Mouse (Mus musculus) CH12.LX (cell line): Measurements from ENCODE around the gene Adipor1.

ENCODE experiments used
- BHLHE40 ChIP-seq: IDR thresholded peaks from 2 replicates; pipeline ENCODE4 v1.6.1; 2011; ENCODE audit warnings: mild to moderate bottlenecking, low read depth, low read length, improper control_type of control experiment
- CTCF ChIP-seq, 2 experiments: IDR thresholded peaks in 1 of 2; conservative IDR thresholded peaks in 1 of 2; 2 replicates each; pipeline ENCODE4 v1.5.1; 2011 to 2012; ENCODE audit warnings: low read depth in 2 of 2, low read length in 2 of 2, improper control_type of control experiment in 1 of 2, inconsistent platforms in 1 of 2, mild to moderate bottlenecking in 1 of 2, moderate library complexity in 1 of 2
- EP300 ChIP-seq: IDR thresholded peaks from 2 replicates; pipeline ENCODE4 v1.6.1; 2011; ENCODE audit warnings: low read length, improper control_type of control experiment
- MAX ChIP-seq: IDR thresholded peaks from 2 replicates; pipeline ENCODE4 v1.6.1; 2011; ENCODE audit warnings: low read length, improper control_type of control experiment
- POLR2A ChIP-seq: IDR thresholded peaks from 2 replicates; pipeline ENCODE4 v1.6.1; 2011; ENCODE audit warnings: low read depth, mild to moderate bottlenecking, improper control_type of control experiment, low read length
- POLR2AphosphoS2 ChIP-seq: IDR thresholded peaks from 2 replicates; pipeline ENCODE4 v1.6.1; 2011; ENCODE audit warnings: low read depth, low read length, improper control_type of control experiment

- no peak for TF ChIP-seq POLR2A
- TF ChIP-seq POLR2AphosphoS2, result no peak
- TF ChIP-seq CTCF (conservative IDR thresholded peaks at IDR 0.05 in 1 of 2, IDR thresholded peaks at IDR 0.05 in 1 of 2; ENCODE audit: low read depth in 2 of 2, low read length in 2 of 2), result peak in 1 of 2 experiments; percentile 71; a peak in 2 of 4 replicates
- no peak for TF ChIP-seq MAX
- TF ChIP-seq BHLHE40, result no peak
- TF ChIP-seq EP300, result no peak
These were observed 46.3 kb upstream of the Adipor1 start for GRCm38 (mm10) chr1:134368777-134369337.
